ENCODE assay signal across 26 mouse cellular contexts in the genomic region with DNA sequence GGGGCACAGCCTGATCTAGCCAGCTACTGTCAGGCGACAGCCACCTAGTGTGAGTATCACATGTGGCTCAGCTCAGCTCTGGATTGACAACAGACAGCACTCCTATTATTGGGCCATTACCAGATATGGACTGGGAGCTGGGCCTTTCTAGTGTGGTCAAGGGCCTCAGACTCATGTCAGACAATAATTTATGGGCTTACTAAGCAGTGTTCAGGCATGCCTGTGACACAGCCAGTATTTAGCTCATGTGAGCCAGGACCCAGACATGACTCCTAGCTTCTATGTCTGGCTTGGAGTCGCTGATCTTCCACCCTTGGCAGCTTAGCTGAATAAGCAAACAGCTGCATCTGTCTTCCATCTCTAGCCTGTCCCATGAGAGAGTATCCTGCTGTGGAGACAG. TPM values are rescaled to one million over a fixed set of nuclear protein-coding genes. Genes with fewer than 3 reads are reported as not detected.
DNase-seq lines count a peak whose midpoint lies in the region; ATAC-seq and TF ChIP-seq lines count a peak whose summit lies in the region.
"Had no signal": no experiment of that assay in that cellular context is flagged by ENCODE, and none has a peak within 500 bp of the region (broad histone marks: within the 10 kb centered on the region; RNA-seq: fewer than 3 reads in every experiment).

No protein-coding gene starts in this region.

- 0 out of 2 replicates have a peak, but pooled peaks have one; percentile 40 for ATAC-seq in kidney, embryonic 15.5 days (replicated peaks; ENCODE audit: low FRiP score)
- ATAC-seq: activated CD4-positive, CD25-positive, alpha-beta regulatory T cell, adult 4 months; CD4-positive, CD25-positive, alpha-beta regulatory T cell, adult 4 months; hindbrain, postnatal 0 days; intestine, embryonic 16.5 days; midbrain, embryonic 15.5 days had no signal

- no peak overlapping the region for H3K9ac ChIP-seq in kidney, embryonic 15.5 days
- H3K9ac ChIP-seq: midbrain, embryonic 15.5 days; neural tube, embryonic 13.5 days; stomach, embryonic 15.5 days had no signal

- 76% methylated on average over 2 of the region's 2 CpGs for WGBS in kidney, embryonic 15.5 days
- WGBS in kidney, adult 2 months: 55% methylated on average over 2 of the region's 2 CpGs

- H3K9me3 ChIP-seq in kidney, embryonic 15.5 days (replicated peaks): no peaks in the 10 kb centered on the region
- H3K9me3 ChIP-seq: G1E; midbrain, embryonic 15.5 days; neural tube, embryonic 13.5 days; stomach, embryonic 15.5 days had no signal

- H3K4me1 ChIP-seq in kidney, embryonic 15.5 days: 0 out of 2 replicates have a peak, but pooled peaks cover 5% of the 10 kb centered on the region
- no peaks in the 10 kb centered on the region for H3K4me1 ChIP-seq in kidney, adult 2 months (ENCODE audit: control insufficient read depth, insufficient read depth, low read length)
- H3K4me1 ChIP-seq: midbrain, embryonic 15.5 days; neural tube, embryonic 13.5 days had no signal

- no peak overlapping the region for H3K4me3 ChIP-seq in kidney, embryonic 15.5 days (replicated peaks)
- no peak overlapping the region for H3K4me3 ChIP-seq in kidney, adult 2 months (ENCODE audit: insufficient read depth, low read depth, low read length)
- H3K4me3 ChIP-seq in layer of hippocampus, adult 2 months: no peak overlapping the region
- H3K4me3 ChIP-seq: midbrain, embryonic 15.5 days; myocyte; neural tube, embryonic 13.5 days; stomach, embryonic 15.5 days had no signal

- H3K27me3 ChIP-seq in kidney, embryonic 15.5 days: no peaks in the 10 kb centered on the region
- H3K27me3 ChIP-seq in kidney, adult 2 months (replicated peaks; ENCODE audit: control insufficient read depth, insufficient read depth, low read length): no peaks in the 10 kb centered on the region
- H3K27me3 ChIP-seq: midbrain, embryonic 15.5 days; neural tube, embryonic 13.5 days; stomach, embryonic 15.5 days had no signal

- H3K27ac ChIP-seq in kidney, embryonic 15.5 days: no peak overlapping the region
- H3K27ac ChIP-seq in kidney, adult 2 months (ENCODE audit: insufficient read depth, low read depth, low read length): no peak overlapping the region
- H3K27ac ChIP-seq in layer of hippocampus, adult 2 months: peak overlapping the region; percentile 18; the same call in 1 of the 2 replicates
- H3K27ac ChIP-seq: hindbrain, postnatal 0 days; midbrain, embryonic 15.5 days; neural tube, embryonic 13.5 days; stomach, embryonic 15.5 days had no signal

- H3K4me2 ChIP-seq in kidney, embryonic 15.5 days: no peak overlapping the region
- H3K4me2 ChIP-seq: heart, embryonic 11.5 days; midbrain, embryonic 15.5 days; neural tube, embryonic 13.5 days; stomach, embryonic 15.5 days had no signal

- peak; percentile 34 for DNase-seq in adrenal gland, postnatal 14 days
- no peak for DNase-seq in adrenal gland, postnatal 10 days
- DNase-seq in kidney, adult 2 months: no peak
- DNase-seq in layer of hippocampus, adult 2 months (ENCODE audit: low spot score in 2 of 2): no peak
- no peak for DNase-seq in layer of hippocampus, postnatal 10 days (ENCODE audit: low spot score in 2 of 2)
- peak; percentile 66 for DNase-seq in gastrocnemius, postnatal 25 days
- no peak for DNase-seq in cerebellum, postnatal 36 days
- DNase-seq: cerebellum, adult 11-12 months; cerebellum, postnatal 10 days; layer of hippocampus, postnatal 36 days; lung, postnatal 4 days; right cerebral cortex, postnatal 4 days; thymus, adult 2 months; thymus, postnatal 4 days had no signal

- no peak for TF ChIP-seq CTCF in kidney, adult 2 months (conservative IDR thresholded peaks at IDR 0.05; ENCODE audit: insufficient read depth, insufficient read length, low read depth, low read length)
- no peak for TF ChIP-seq CTCF in layer of hippocampus, adult 2 months (conservative IDR thresholded peaks at IDR 0.05)

- TF ChIP-seq POLR2A in kidney, adult 2 months (IDR thresholded peaks at IDR 0.05; ENCODE audit: low read depth, low read length): no peak

- H3K36me3 ChIP-seq in kidney, embryonic 15.5 days: peaks cover 98% of the 10 kb centered on the region
- peaks cover 2% of the 10 kb centered on the region for H3K36me3 ChIP-seq in kidney, adult 2 months (ENCODE audit: control insufficient read depth, insufficient read depth, low read length)

RNA-seq across cellular contexts. Expression of a gene that starts 13.5 kb away (rescaled TPM):
- 18.7 and 23.0 TPM in 2 replicates for total RNA-seq in adrenal gland, postnatal 14 days (2021)
- 10 to 100 TPM; 15.5 to 19.1 TPM for total RNA-seq in adrenal gland, postnatal 10 days (2021)
- polyA plus RNA-seq in kidney, embryonic 15.5 days (2015; fragmentation: Nextera tagmentation; extraction: Ambion mirVana): 80.1 and 80.8 TPM in 2 replicates
- polyA plus RNA-seq in kidney, adult 2 months (2012; rRNA removed): 16.1 and 20.2 TPM in 2 replicates
- 10 to 100 TPM; 44.8 to 51.4 TPM for total RNA-seq in layer of hippocampus, adult 2 months (2021)
- 10 to 100 TPM; 50.9 to 52.8 TPM for total RNA-seq in layer of hippocampus, postnatal 10 days (2021)
- total RNA-seq in gastrocnemius, postnatal 25 days (2021): 1 to 10 TPM; 5.9 to 6.3 TPM

RNA-seq across cellular contexts. Expression of a gene that starts 24.1 kb away (rescaled TPM):
- total RNA-seq in adrenal gland, postnatal 14 days (2021): 15.7 and 17.3 TPM in 2 replicates
- 10 to 100 TPM; 16.9 to 27.9 TPM for total RNA-seq in adrenal gland, postnatal 10 days (2021)
- 24.7 and 30.7 TPM in 2 replicates for polyA plus RNA-seq in kidney, embryonic 15.5 days (2015; fragmentation: Nextera tagmentation; extraction: Ambion mirVana)
- polyA plus RNA-seq in kidney, adult 2 months (2012; rRNA removed): 5.6 and 6.0 TPM in 2 replicates
- total RNA-seq in layer of hippocampus, adult 2 months (2021): 10 to 100 TPM; 75.2 to 81.8 TPM
- total RNA-seq in layer of hippocampus, postnatal 10 days (2021): 100 to 1,000 TPM; 170 to 185 TPM
- 1 to 10 TPM; 1.8 to 2.6 TPM for total RNA-seq in gastrocnemius, postnatal 25 days (2021)
- total RNA-seq: G1E; megakaryocyte-erythroid progenitor cell, adult 5-6 weeks had no signal
- polyA plus RNA-seq: activated CD4-positive, CD25-positive, alpha-beta regulatory T cell, adult 4 months; CD4-positive, CD25-positive, alpha-beta regulatory T cell, adult 4 months; G1E had no signal

RNA-seq across cellular contexts. Expression of a gene that starts 40.4 kb away (rescaled TPM):
- total RNA-seq in adrenal gland, postnatal 14 days (2021): 2,377 and 2,604 TPM in 2 replicates
- total RNA-seq in adrenal gland, postnatal 10 days (2021): 1,000 to 10,000 TPM; 2,299 to 2,557 TPM
- 216 and 224 TPM in 2 replicates for polyA plus RNA-seq in kidney, embryonic 15.5 days (2015; fragmentation: Nextera tagmentation; extraction: Ambion mirVana)
- polyA plus RNA-seq in kidney, adult 2 months (2012; rRNA removed): 890 and 915 TPM in 2 replicates
- total RNA-seq in layer of hippocampus, adult 2 months (2021): 100 to 1,000 TPM; 442 to 446 TPM
- 100 to 1,000 TPM; 396 to 417 TPM for total RNA-seq in layer of hippocampus, postnatal 10 days (2021)
- total RNA-seq in gastrocnemius, postnatal 25 days (2021): 1,000 to 10,000 TPM; 1,158 to 1,247 TPM

RNA-seq across cellular contexts. Expression of a gene that starts 40.8 kb away (rescaled TPM):
- total RNA-seq in adrenal gland, postnatal 14 days (2021): 63.4 and 65.5 TPM in 2 replicates
- 10 to 100 TPM; 58.8 to 62.9 TPM for total RNA-seq in adrenal gland, postnatal 10 days (2021)
- polyA plus RNA-seq in kidney, embryonic 15.5 days (2015; fragmentation: Nextera tagmentation; extraction: Ambion mirVana): 159 and 163 TPM in 2 replicates
- polyA plus RNA-seq in kidney, adult 2 months (2012; rRNA removed): 33.5 and 47.4 TPM in 2 replicates
- total RNA-seq in layer of hippocampus, adult 2 months (2021): 10 to 100 TPM; 33.0 to 36.8 TPM
- 10 to 100 TPM; 44.9 to 49.2 TPM for total RNA-seq in layer of hippocampus, postnatal 10 days (2021)
- total RNA-seq in gastrocnemius, postnatal 25 days (2021): 10 to 100 TPM; 35.3 to 40.3 TPM

RNA-seq across cellular contexts. Expression of a gene that starts 48.2 kb away (rescaled TPM):
- 78.7 and 99.0 TPM in 2 replicates for total RNA-seq in adrenal gland, postnatal 14 days (2021)
- total RNA-seq in adrenal gland, postnatal 10 days (2021): 10 to 100 TPM; 81.4 to 94.8 TPM
- 28.8 and 35.3 TPM in 2 replicates for polyA plus RNA-seq in kidney, embryonic 15.5 days (2015; fragmentation: Nextera tagmentation; extraction: Ambion mirVana)
- 50.7 and 51.4 TPM in 2 replicates for polyA plus RNA-seq in kidney, adult 2 months (2012; rRNA removed)
- total RNA-seq in layer of hippocampus, adult 2 months (2021): 100 to 1,000 TPM; 214 to 224 TPM
- total RNA-seq in layer of hippocampus, postnatal 10 days (2021): 100 to 1,000 TPM; 176 to 189 TPM
- 10 to 100 TPM; 11.9 to 21.6 TPM for total RNA-seq in gastrocnemius, postnatal 25 days (2021)

Comparison
In these comparisons a context has a peak if more than half of its experiments do, and no peak if none do; other contexts are left out.
1. DNase-seq: peak in adrenal gland, postnatal 14 days (single experiment) and gastrocnemius, postnatal 25 days (single experiment); none in adrenal gland, postnatal 10 days (single experiment), kidney, adult 2 months (single experiment), layer of hippocampus, adult 2 months (0 of 2), layer of hippocampus, postnatal 10 days (0 of 2) and cerebellum, postnatal 36 days (0 of 2).